Mouse (Mus musculus): Measurements from ENCODE around the gene Abt1. TPM values are rescaled to one million over a fixed set of nuclear protein-coding genes. Genes with fewer than 3 reads are reported as not detected.
"Not testable (repeated sequence)": the region's sequence is repeated elsewhere in the genome, so short reads cannot be mapped to it uniquely, and the experiment has no call there.

The Abt1 gene
- total RNA-seq, 2 experiments from 2014 or later: 8.9 to 9.8 TPM

GRCm38 (mm10) chr13:23412211-23412629 lies 11.4 kb downstream of the Abt1 start:
- peak in 1 of 2 experiments; percentile 63 for DNase-seq (ENCODE audit: extremely low spot score in 1 of 2, low spot score in 2 of 2)
- intact Hi-C loops (cut with DNase I): loop anchor here (1.0 to 5.0 kb wide), 3 partner anchors 11 to 1702 kb away; no protein-coding TSS in a partner anchor
- no peak for TF ChIP-seq CTCF (IDR thresholded peaks at IDR 0.05)
- Histone ChIP-seq H3K4me3 (peak overlapping the region; percentile 51), H3K27ac (no peak overlapping the region; the same call in 1 of the 2 replicates)

- DNase-seq (ENCODE audit: extremely low spot score in 1 of 2, low spot score in 2 of 2): peak; percentile 68 to 72
- Histone ChIP-seq H3K27ac (no peak overlapping the region), H3K4me3 (peak overlapping the region; percentile 51)
- intact Hi-C loops (cut with DNase I): loop anchor here (1.0 to 5.0 kb wide), 3 partner anchors 10 to 1701 kb away; no protein-coding TSS in a partner anchor
- TF ChIP-seq CTCF (IDR thresholded peaks at IDR 0.05): peak; percentile 30
Measured at GRCm38 (mm10) chr13:23411311-23412210, 12.1 kb downstream of the Abt1 start.

GRCm38 (mm10) chr13:23410632-23411031 lies 13.0 kb downstream of the Abt1 start:
- TF ChIP-seq CTCF (IDR thresholded peaks at IDR 0.05): no peak
- no peak for DNase-seq (ENCODE audit: extremely low spot score in 1 of 2, low spot score in 2 of 2)
- Histone ChIP-seq H3K4me3 (no peak overlapping the region), H3K27ac (no peak overlapping the region)
- intact Hi-C loops (cut with DNase I): loop anchor here (5.0 kb wide), 1 partner anchor 1358 kb away; no protein-coding TSS in a partner anchor

GRCm38 (mm10) chr13:23402626-23403025 lies 21.0 kb downstream of the Abt1 start:
- H3K27ac ChIP-seq: no peak overlapping the region
- no peak for DNase-seq (ENCODE audit: extremely low spot score in 1 of 2, low spot score in 2 of 2)
- intact Hi-C loops (cut with DNase I): loop anchor here (5.0 to 10.0 kb wide), 4 partner anchors 115 to 1548 kb away; no protein-coding TSS in a partner anchor
- no peak for TF ChIP-seq CTCF (IDR thresholded peaks at IDR 0.05)
- no peak overlapping the region for H3K4me3 ChIP-seq

GRCm38 (mm10) chr13:23401683-23402527 lies 21.8 kb downstream of the Abt1 start:
- Histone ChIP-seq H3K27ac (no peak overlapping the region), H3K4me3 (peak overlapping the region; percentile 28)
- intact Hi-C loops (cut with DNase I): loop anchor here (1.0 to 10.0 kb wide), 5 partner anchors 10 to 1547 kb away; no protein-coding TSS in a partner anchor
- DNase-seq (ENCODE audit: extremely low spot score in 1 of 2, low spot score in 2 of 2): peak; percentile 79 to 83
- peak; percentile 97 for TF ChIP-seq CTCF (IDR thresholded peaks at IDR 0.05)

GRCm38 (mm10) chr13:23400771-23401682 lies 22.6 kb downstream of the Abt1 start:
- no peak for DNase-seq (ENCODE audit: extremely low spot score in 1 of 2, low spot score in 2 of 2)
- TF ChIP-seq CTCF (IDR thresholded peaks at IDR 0.05): no peak
- Histone ChIP-seq H3K27ac (no peak overlapping the region), H3K4me3 (peak overlapping the region; percentile 28)
- intact Hi-C loops (cut with DNase I): loop anchor here (1.0 to 10.0 kb wide), 5 partner anchors 11 to 1546 kb away; no protein-coding TSS in a partner anchor

- peak in 1 of 2 experiments; percentile 27 for DNase-seq (ENCODE audit: extremely low spot score in 1 of 2, low spot score in 2 of 2)
- not testable (repeated sequence) for H3K4me3 ChIP-seq, H3K27ac ChIP-seq
- intact Hi-C loops (cut with DNase I): loop anchor here (10.0 kb wide), 1 partner anchor 1392 kb away; the partner anchor contains the start of gene Prss16
Measured at GRCm38 (mm10) chr13:23396913-23397312, 26.8 kb downstream of the Abt1 start.

GRCm38 (mm10) chr13:23396246-23396703 lies 27.4 kb downstream of the Abt1 start:
- no peak overlapping the region for H3K27ac ChIP-seq
- no peak for DNase-seq (ENCODE audit: extremely low spot score in 1 of 2, low spot score in 2 of 2)
- no peak for TF ChIP-seq CTCF (IDR thresholded peaks at IDR 0.05)
- intact Hi-C loops (cut with DNase I): loop anchor here (10.0 kb wide), 1 partner anchor 1391 kb away; the partner anchor contains the start of gene Prss16
- H3K4me3 ChIP-seq: peak overlapping the region; percentile 35

- TF ChIP-seq CTCF (IDR thresholded peaks at IDR 0.05): no peak
- intact Hi-C loops (cut with DNase I): loop anchor here (10.0 kb wide), 1 partner anchor 1391 kb away; the partner anchor contains the start of gene Prss16
- DNase-seq (ENCODE audit: extremely low spot score in 1 of 2, low spot score in 2 of 2): no peak
- Histone ChIP-seq H3K4me3 (peak overlapping the region; percentile 35), H3K27ac (no peak overlapping the region)
Measured at GRCm38 (mm10) chr13:23395301-23396245, 28.1 kb downstream of the Abt1 start.

All from left cerebral cortex, adult 2 months (tissue).